Mouse (Mus musculus): ENCODE results near the gene Kcna7. TPM values are rescaled to one million over a fixed set of nuclear protein-coding genes. Genes with fewer than 3 reads are reported as not detected.

The Kcna7 gene
- polyA plus RNA-seq, 1 experiment from 2014 or later = not detected

- Histone ChIP-seq H3K9me3 (ENCODE audit: control insufficient read depth, low read depth, low read length) (no peaks in the 10 kb centered on the region), H3K4me1 (ENCODE audit: control insufficient read depth, insufficient read depth, low read length) (no peaks in the 10 kb centered on the region), H3K27me3 (ENCODE audit: control insufficient read depth, insufficient read depth, low read length) (peaks cover 14% of the 10 kb centered on the region), H3K36me3 (ENCODE audit: control insufficient read depth, insufficient read depth, low read length) (no peaks in the 10 kb centered on the region), H3K4me2 (replicated peaks; ENCODE audit: low read depth, low read length) (no peak overlapping the region), H3K4me3 (ENCODE audit: low read depth, low read length) (no peak overlapping the region), H3K9ac (replicated peaks; ENCODE audit: low read depth, low read length) (no peak overlapping the region), H3K27ac (ENCODE audit: low read length) (no peak overlapping the region)
- 52% methylated on average over 10 of the region's 10 CpGs for WGBS
- no peak for ATAC-seq (ENCODE audit: insufficient number of reproducible peaks, insufficient read depth, low FRiP score, low read depth)
Measured at GRCm38 (mm10) chr7:45401521-45402085, 3.9 kb upstream of the Kcna7 start.

DNA sequence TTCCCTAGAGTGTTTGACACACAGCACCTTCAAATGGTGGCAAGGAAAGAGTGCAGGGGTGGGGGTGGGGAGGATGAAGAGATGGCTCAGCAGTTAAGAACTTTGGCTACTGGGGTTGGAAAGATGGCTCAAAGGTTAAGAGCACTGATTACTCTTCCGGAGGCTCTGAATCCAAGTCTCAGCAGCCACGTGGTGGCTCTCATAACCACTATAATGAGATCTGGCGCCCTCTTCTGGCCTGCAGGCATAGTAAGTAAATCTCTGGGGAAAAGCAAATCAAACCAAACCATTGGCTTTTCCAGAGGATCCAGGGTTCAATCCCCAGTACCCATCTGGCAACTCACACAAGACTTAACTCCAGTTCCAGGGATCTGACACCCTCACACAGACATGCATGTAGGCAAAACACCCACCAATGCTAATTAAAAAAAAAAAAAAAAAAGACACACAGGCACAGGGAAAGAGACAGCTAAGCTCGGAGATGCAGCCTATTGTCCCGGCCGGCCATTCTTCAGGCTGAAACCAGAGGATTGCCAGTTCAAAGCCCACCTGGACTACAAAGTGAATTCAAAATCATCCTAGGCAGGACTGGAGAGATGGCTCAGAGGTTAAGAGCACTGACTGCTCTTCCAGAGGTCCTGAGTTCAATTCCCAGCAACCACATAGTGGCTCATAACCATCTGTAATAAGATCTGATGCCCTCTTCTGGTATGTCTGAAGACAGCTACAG is 1.8 kb upstream of the Kcna7 start:
- Histone ChIP-seq H3K9ac (replicated peaks; ENCODE audit: low read depth, low read length) (no peak overlapping the region), H3K36me3 (ENCODE audit: control insufficient read depth, insufficient read depth, low read length) (no peaks in the 10 kb centered on the region), H3K27me3 (ENCODE audit: control insufficient read depth, insufficient read depth, low read length) (peaks cover 33% of the 10 kb centered on the region), H3K4me3 (ENCODE audit: low read depth, low read length) (no peak overlapping the region), H3K4me1 (ENCODE audit: control insufficient read depth, insufficient read depth, low read length) (no peaks in the 10 kb centered on the region), H3K4me2 (replicated peaks; ENCODE audit: low read depth, low read length) (no peak overlapping the region), H3K9me3 (ENCODE audit: control insufficient read depth, low read depth, low read length) (no peaks in the 10 kb centered on the region), H3K27ac (ENCODE audit: low read length) (no peak overlapping the region)
- 44% methylated on average over 6 of the region's 6 CpGs for WGBS
- no peak for ATAC-seq (ENCODE audit: insufficient number of reproducible peaks, insufficient read depth, low FRiP score, low read depth)

DNA sequence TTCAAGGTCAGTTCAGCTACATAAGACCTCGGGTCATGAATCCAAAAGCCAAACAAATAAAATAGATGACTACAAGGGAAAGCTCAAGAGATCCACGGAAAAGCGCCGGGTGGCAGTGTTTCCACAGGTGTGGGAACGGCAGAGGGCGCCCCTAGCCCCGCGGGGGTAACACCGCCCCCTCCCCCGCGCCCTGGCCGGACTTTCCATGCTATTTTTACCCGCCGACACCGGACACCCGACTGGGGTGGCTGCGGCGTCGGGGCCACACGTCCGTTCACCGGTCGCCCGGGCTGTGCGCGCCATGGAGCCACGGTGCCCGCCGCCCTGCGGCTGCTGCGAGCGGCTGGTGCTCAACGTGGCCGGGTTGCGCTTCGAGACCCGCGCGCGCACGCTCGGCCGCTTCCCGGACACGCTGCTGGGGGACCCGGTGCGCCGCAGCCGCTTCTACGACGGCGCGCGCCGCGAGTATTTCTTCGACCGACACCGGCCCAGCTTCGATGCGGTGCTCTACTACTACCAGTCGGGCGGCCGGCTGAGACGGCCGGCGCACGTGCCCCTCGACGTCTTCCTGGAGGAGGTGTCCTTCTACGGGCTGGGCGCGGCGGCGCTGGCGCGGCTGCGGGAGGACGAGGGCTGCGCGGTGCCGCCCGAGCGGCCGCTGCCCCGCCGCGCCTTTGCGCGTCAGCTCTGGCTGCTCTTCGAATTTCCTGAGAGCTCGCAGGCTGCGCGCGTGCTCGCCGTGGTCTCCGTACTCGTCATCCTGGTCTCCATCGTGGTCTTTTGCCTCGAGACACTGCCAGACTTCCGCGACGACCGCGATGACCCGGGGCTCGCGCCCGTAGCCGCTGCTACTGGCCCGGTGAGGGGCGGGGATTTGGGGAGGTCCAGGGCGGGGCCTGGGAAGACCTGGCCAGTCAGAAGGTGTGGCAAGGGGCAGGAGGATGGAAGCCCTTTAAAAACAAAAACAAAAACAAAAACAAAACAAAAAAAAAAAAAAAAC is 1.0 kb downstream of the Kcna7 start:
- H3K9me3 ChIP-seq (ENCODE audit: control insufficient read depth, low read depth, low read length) = no peaks in the 10 kb centered on the region
- H3K4me2 ChIP-seq (replicated peaks; ENCODE audit: low read depth, low read length) = peak overlapping the region; percentile 64
- no peaks in the 10 kb centered on the region for H3K36me3 ChIP-seq (ENCODE audit: control insufficient read depth, insufficient read depth, low read length)
- H3K4me3 ChIP-seq (ENCODE audit: low read depth, low read length) = peak overlapping the region; percentile 36
- WGBS = under 1% methylated on average over 101 of the region's 114 CpGs
- peaks cover 36% of the 10 kb centered on the region for H3K27me3 ChIP-seq (ENCODE audit: control insufficient read depth, insufficient read depth, low read length)
- no peaks in the 10 kb centered on the region for H3K4me1 ChIP-seq (ENCODE audit: control insufficient read depth, insufficient read depth, low read length)
- no peak overlapping the region for H3K9ac ChIP-seq (replicated peaks; ENCODE audit: low read depth, low read length)
- ATAC-seq (ENCODE audit: insufficient number of reproducible peaks, insufficient read depth, low FRiP score, low read depth) = no peak
- no peak overlapping the region for H3K27ac ChIP-seq (ENCODE audit: low read length)

GRCm38 (mm10) chr7:45407836-45408235 is 2.4 kb downstream of the Kcna7 start:
- 72% methylated on average over 10 of the region's 10 CpGs for WGBS
- no peak for ATAC-seq (ENCODE audit: insufficient number of reproducible peaks, insufficient read depth, low FRiP score, low read depth)

DNA sequence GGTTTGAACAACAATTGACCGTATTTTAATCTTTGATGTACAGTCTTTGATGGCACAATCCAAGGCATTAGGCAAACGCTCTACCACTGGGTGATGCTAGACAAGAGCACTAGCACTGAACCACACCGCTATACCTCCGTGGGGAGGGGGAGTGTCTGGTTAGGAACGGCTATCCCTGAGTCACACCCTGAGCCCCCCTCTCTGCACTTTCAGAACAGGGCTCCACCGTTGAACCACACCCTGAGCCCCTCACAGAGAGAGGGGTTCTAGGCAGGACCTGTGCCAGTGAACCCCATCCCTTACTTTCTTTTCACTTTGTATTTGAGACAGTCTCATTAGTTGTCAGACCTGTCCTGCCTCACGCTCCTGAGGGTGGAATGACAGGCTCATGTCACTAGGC is 2.9 kb downstream of the Kcna7 start:
- no peaks in the 10 kb centered on the region for H3K9me3 ChIP-seq (ENCODE audit: control insufficient read depth, low read depth, low read length)
- no peak overlapping the region for H3K4me2 ChIP-seq (replicated peaks; ENCODE audit: low read depth, low read length)
- no peak overlapping the region for H3K4me3 ChIP-seq (ENCODE audit: low read depth, low read length)
- H3K9ac ChIP-seq (replicated peaks; ENCODE audit: low read depth, low read length) = no peak overlapping the region
- H3K36me3 ChIP-seq (ENCODE audit: control insufficient read depth, insufficient read depth, low read length) = no peaks in the 10 kb centered on the region
- 69% methylated on average over 7 of the region's 7 CpGs for WGBS
- no peaks in the 10 kb centered on the region for H3K4me1 ChIP-seq (ENCODE audit: control insufficient read depth, insufficient read depth, low read length)
- ATAC-seq (ENCODE audit: insufficient number of reproducible peaks, insufficient read depth, low FRiP score, low read depth) = no peak
- peaks cover 39% of the 10 kb centered on the region for H3K27me3 ChIP-seq (ENCODE audit: control insufficient read depth, insufficient read depth, low read length)
- H3K27ac ChIP-seq (ENCODE audit: low read length) = no peak overlapping the region

More at GRCm38 (mm10) chr7:45407836-45408235, 2.4 kb downstream of the Kcna7 start:
- H3K4me3 ChIP-seq (ENCODE audit: low read depth, low read length) = no peak overlapping the region
- no peaks in the 10 kb centered on the region for H3K4me1 ChIP-seq (ENCODE audit: control insufficient read depth, insufficient read depth, low read length)
- H3K36me3 ChIP-seq (ENCODE audit: control insufficient read depth, insufficient read depth, low read length) = no peaks in the 10 kb centered on the region
- H3K9me3 ChIP-seq (ENCODE audit: control insufficient read depth, low read depth, low read length) = no peaks in the 10 kb centered on the region
- H3K4me2 ChIP-seq (replicated peaks; ENCODE audit: low read depth, low read length) = no peak overlapping the region
- peaks cover 39% of the 10 kb centered on the region for H3K27me3 ChIP-seq (ENCODE audit: control insufficient read depth, insufficient read depth, low read length)
- no peak overlapping the region for H3K9ac ChIP-seq (replicated peaks; ENCODE audit: low read depth, low read length)
- H3K27ac ChIP-seq (ENCODE audit: low read length) = no peak overlapping the region

- peaks cover 40% of the 10 kb centered on the region for H3K27me3 ChIP-seq (ENCODE audit: control insufficient read depth, insufficient read depth, low read length)
- H3K4me1 ChIP-seq (ENCODE audit: control insufficient read depth, insufficient read depth, low read length) = peaks cover 3% of the 10 kb centered on the region; the same call in 1 of the 2 replicates
- 88% methylated on average over 17 of the region's 17 CpGs for WGBS
- no peak overlapping the region for H3K4me2 ChIP-seq (replicated peaks; ENCODE audit: low read depth, low read length)
- no peak for ATAC-seq (ENCODE audit: insufficient number of reproducible peaks, insufficient read depth, low FRiP score, low read depth)
- no peak overlapping the region for H3K9ac ChIP-seq (replicated peaks; ENCODE audit: low read depth, low read length)
- H3K4me3 ChIP-seq (ENCODE audit: low read depth, low read length) = no peak overlapping the region
- H3K27ac ChIP-seq (ENCODE audit: low read length) = no peak overlapping the region
- no peaks in the 10 kb centered on the region for H3K36me3 ChIP-seq (ENCODE audit: control insufficient read depth, insufficient read depth, low read length)
- H3K9me3 ChIP-seq (ENCODE audit: control insufficient read depth, low read depth, low read length) = no peaks in the 10 kb centered on the region
Measured at GRCm38 (mm10) chr7:45408949-45409348, 3.5 kb downstream of the Kcna7 start.

DNA sequence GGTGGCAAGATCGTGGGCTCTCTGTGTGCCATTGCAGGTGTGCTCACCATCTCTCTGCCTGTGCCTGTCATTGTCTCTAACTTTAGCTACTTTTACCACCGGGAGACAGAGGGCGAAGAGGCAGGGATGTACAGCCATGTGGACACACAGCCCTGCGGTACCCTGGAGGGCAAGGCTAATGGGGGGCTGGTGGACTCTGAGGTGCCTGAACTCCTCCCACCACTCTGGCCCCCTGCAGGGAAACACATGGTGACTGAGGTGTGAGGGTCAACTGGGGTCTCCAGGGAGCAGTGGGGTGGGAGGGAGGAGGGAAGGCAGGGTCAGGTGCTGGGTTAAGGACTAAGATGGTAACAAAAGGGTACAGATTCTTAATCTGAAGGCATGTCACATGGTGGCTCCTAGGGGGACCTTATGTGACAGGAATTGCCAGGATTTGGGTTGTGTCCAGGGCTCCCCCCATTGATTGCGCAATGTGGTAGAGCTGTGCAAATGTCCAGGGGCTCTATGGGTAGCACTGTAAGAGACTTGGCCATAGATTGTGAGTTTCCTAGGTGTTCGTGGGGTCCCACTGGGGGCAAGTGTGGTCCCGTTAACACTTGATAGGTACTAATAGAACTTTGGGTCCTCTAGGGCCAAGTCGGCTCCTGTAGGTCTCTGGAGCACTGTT is 4.2 kb downstream of the Kcna7 start:
- Histone ChIP-seq H3K9ac (replicated peaks; ENCODE audit: low read depth, low read length) (no peak overlapping the region), H3K27me3 (ENCODE audit: control insufficient read depth, insufficient read depth, low read length) (peaks cover 46% of the 10 kb centered on the region), H3K27ac (ENCODE audit: low read length) (no peak overlapping the region), H3K4me1 (ENCODE audit: control insufficient read depth, insufficient read depth, low read length) (peaks cover 8% of the 10 kb centered on the region; the same call in 1 of the 2 replicates), H3K36me3 (ENCODE audit: control insufficient read depth, insufficient read depth, low read length) (no peaks in the 10 kb centered on the region), H3K9me3 (ENCODE audit: control insufficient read depth, low read depth, low read length) (no peaks in the 10 kb centered on the region), H3K4me3 (ENCODE audit: low read depth, low read length) (no peak overlapping the region), H3K4me2 (replicated peaks; ENCODE audit: low read depth, low read length) (no peak overlapping the region)
- ATAC-seq (ENCODE audit: insufficient number of reproducible peaks, insufficient read depth, low FRiP score, low read depth) = no peak
- 85% methylated on average over 8 of the region's 8 CpGs for WGBS

GRCm38 (mm10) chr7:45412421-45412820 is 7.0 kb downstream of the Kcna7 start:
- no peaks in the 10 kb centered on the region for H3K36me3 ChIP-seq (ENCODE audit: control insufficient read depth, insufficient read depth, low read length)
- no peaks in the 10 kb centered on the region for H3K9me3 ChIP-seq (ENCODE audit: control insufficient read depth, low read depth, low read length)
- no peak overlapping the region for H3K4me3 ChIP-seq (ENCODE audit: low read depth, low read length)
- peaks cover 16% of the 10 kb centered on the region; the same call in 1 of the 2 replicates for H3K4me1 ChIP-seq (ENCODE audit: control insufficient read depth, insufficient read depth, low read length)
- H3K27ac ChIP-seq (ENCODE audit: low read length) = no peak overlapping the region
- peaks cover 31% of the 10 kb centered on the region for H3K27me3 ChIP-seq (ENCODE audit: control insufficient read depth, insufficient read depth, low read length)
- no peak for ATAC-seq (ENCODE audit: insufficient number of reproducible peaks, insufficient read depth, low FRiP score, low read depth)
- no peak overlapping the region for H3K4me2 ChIP-seq (replicated peaks; ENCODE audit: low read depth, low read length)
- H3K9ac ChIP-seq (replicated peaks; ENCODE audit: low read depth, low read length) = no peak overlapping the region
- WGBS = 78% methylated on average over 2 of the region's 2 CpGs
